Mouse (Mus musculus): ENCODE measurements around the gene St13. TPM values are rescaled to one million over a fixed set of nuclear protein-coding genes. Genes with fewer than 3 reads are reported as not detected.

The St13 gene
- 100 to 1,000 TPM in 1 of 2 experiments, 10 to 100 TPM in 1; 92.2 to 103 TPM for polyA plus RNA-seq (2017; shearing (Covaris generic))

GRCm38 (mm10) chr15:81399638-81400315 is at the start of gene St13, which contains the start of gene Xpnpep3:
St13 (minus strand) TSS chr15:81400077.
Xpnpep3 (plus strand) TSS chr15:81400138.

DNA sequence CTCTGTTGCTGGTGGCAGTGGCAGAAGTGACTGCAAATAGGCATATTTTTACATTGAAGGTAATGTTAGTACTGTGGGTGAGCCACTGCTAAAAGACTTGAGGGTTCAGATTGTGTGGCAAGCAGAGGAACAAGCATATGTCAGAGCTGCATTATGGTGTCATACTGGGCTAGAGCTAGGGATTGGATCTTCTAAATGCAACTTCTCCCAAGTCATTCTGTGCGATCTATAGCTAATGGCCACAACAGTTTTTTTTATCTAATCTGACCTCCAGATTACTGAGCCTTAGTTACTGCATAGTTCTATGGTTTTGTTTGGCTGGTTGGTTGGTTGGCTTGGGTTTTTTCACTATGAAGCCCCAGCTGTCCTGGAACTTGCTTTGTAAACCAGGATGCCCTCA is 8.3 kb upstream of the St13 start, which contains the start of gene Dnajb7:
TSS of gene Dnajb7 (minus strand) at position 101 of the 400 bp plus-strand sequence.

DNA sequence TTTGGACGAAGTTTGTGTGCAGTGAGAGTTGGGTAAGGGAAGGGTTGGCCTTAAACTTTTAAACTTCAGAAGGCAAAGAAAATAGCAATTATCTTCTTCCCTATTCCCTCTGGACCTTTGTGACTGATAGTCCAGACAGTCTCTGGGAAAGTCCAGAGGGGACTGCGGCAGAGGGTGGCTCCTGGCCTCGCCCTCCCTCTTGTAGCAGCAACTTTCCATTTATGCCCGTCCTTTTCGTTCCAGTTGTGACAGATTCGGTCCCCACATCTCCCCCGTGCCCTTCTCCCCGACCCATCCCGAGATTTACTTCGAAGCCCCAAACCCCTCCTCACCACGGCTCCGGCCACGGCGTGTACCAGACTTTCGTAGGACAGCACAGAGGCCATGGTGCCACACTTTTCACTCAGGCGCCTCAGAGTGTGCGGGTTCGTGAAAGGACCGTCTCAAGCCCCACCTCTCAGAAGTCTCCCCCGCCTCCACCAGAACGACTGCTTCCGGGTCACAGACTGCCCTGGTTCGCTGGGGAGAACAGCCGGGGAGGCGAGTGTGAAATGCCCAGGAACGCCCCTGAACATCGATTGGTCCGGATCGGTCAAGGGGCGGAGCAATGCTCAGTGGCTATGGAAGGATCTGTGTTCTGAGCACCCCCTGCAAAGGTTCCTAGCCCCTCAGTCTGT is 39.4 kb downstream of the St13 start, which contains the start of gene Slc25a17:
TSS of gene Slc25a17 (minus strand) at position 468 of the 677 bp plus-strand sequence.

Other genes starting within 250 kb of the St13 start
- 10 to 100 TPM; 73.0 to 81.7 TPM for gene Mrtfa, start 209.3 kb downstream of the St13 start, polyA plus RNA-seq (2017; shearing (Covaris generic))
- gene Mchr1, start 164.6 kb downstream of the St13 start, polyA plus RNA-seq (2017; shearing (Covaris generic)): under 1 TPM in 1 of 2 experiments, not detected in 1; 0.07 TPM
- gene Slc25a17, start 39.3 kb downstream of the St13 start, polyA plus RNA-seq (2017; shearing (Covaris generic)): 10 to 100 TPM; 45.6 to 70.3 TPM
- gene Xpnpep3, start 61 bp upstream of the St13 start, polyA plus RNA-seq (2017; shearing (Covaris generic)): 1 to 10 TPM; 4.9 to 8.4 TPM
- 1 to 10 TPM in 1 of 2 experiments, under 1 TPM in 1; 0.73 to 1.9 TPM for gene Dnajb7, start 8.2 kb upstream of the St13 start, polyA plus RNA-seq (2017; shearing (Covaris generic))
- 100 to 1,000 TPM; 346 to 377 TPM for gene Rbx1, start 66.2 kb upstream of the St13 start, polyA plus RNA-seq (2017; shearing (Covaris generic))
- 10 to 100 TPM; 26.0 to 46.0 TPM for gene Ep300, start 185.3 kb upstream of the St13 start, polyA plus RNA-seq (2017; shearing (Covaris generic))